In the genomic region with DNA sequence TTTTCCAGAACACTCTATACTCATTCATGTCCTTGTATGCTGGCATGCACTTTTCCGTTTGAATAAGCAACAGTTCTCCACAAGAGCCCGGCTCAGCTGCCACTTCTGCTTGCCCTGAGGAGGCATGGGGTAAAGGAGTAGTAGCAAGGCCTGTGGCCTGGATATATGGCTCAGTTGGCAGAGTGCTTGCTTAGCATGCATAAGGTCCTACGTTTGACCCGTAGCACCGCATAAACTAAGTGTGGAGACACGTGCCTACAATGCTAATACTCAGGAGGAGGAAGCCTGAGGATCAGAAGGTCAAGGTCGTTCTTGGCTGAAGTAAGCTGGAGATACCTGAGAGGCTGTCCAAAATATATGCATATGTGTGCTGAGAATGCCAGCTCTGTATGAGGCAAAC, we compare ENCODE assay signal across 12 mouse cellular contexts.
"Had no signal": no experiment of that assay in that cellular context is flagged by ENCODE, and none has a peak within 500 bp of the region (broad histone marks: within the 10 kb centered on the region; RNA-seq: fewer than 3 reads in every experiment).

No protein-coding gene starts in this region.

- H3K4me2 ChIP-seq: lung, embryonic 14.5 days; midbrain, embryonic 11.5 days had no signal

- H3K36me3 ChIP-seq: limb, embryonic 13.5 days had no signal

- H3K27ac ChIP-seq: limb, embryonic 13.5 days; liver, embryonic 14.5 days; macrophage; stomach, postnatal 0 days had no signal

- H3K4me1 ChIP-seq: limb, embryonic 13.5 days; megakaryocyte, embryonic 14.5 days had no signal

- H3K4me3 ChIP-seq: limb, embryonic 13.5 days; megakaryocyte, embryonic 14.5 days had no signal

- DNase-seq: kidney, adult 18-20 months; kidney, postnatal 10 days; left cerebral cortex, postnatal 4 days; lung, embryonic 14.5 days; thymus, adult 2 months; thymus, postnatal 25 days had no signal

- H3K9ac ChIP-seq: limb, embryonic 13.5 days; liver, embryonic 14.5 days; lung, embryonic 14.5 days had no signal

- H3K27me3 ChIP-seq: limb, embryonic 13.5 days; megakaryocyte, embryonic 14.5 days had no signal

- H3K9me3 ChIP-seq: limb, embryonic 13.5 days; megakaryocyte, embryonic 14.5 days had no signal
